Mouse (Mus musculus) neural tube, embryonic 13.5 days (tissue): ENCODE measurements around the gene Zmym6. TPM values are rescaled to one million over a fixed set of nuclear protein-coding genes. Genes with fewer than 3 reads are reported as not detected.

Source experiments
- ATAC-seq: fragments of 200-750 bp; cut with Nextera tagmentation; 2 replicates; pipeline ENCODE4 v1.8.0; 2017; ENCODE audit warnings: low read depth, mild to moderate bottlenecking, moderate TSS enrichment, moderate library complexity
- H3K27ac ChIP-seq: fragments of 300-500 bp; sonication (generic); replicated peaks from 2 replicates; pipeline ENCODE4 v1.5.1; 2015; ENCODE audit warnings: moderate library complexity, mild to moderate bottlenecking, inconsistent platforms
- H3K27me3 ChIP-seq: fragments of 300-500 bp; sonication (generic); 2 replicates; pipeline ENCODE4 v1.6.1; 2015; ENCODE audit warnings: mild to moderate bottlenecking, inconsistent platforms
- H3K36me3 ChIP-seq: fragments of 300-500 bp; sonication (generic); 2 replicates; pipeline ENCODE4 v1.6.1; 2015; ENCODE audit warnings: mild to moderate bottlenecking, inconsistent platforms
- H3K4me1 ChIP-seq: fragments of 300-500 bp; sonication (generic); replicated peaks from 2 replicates; pipeline ENCODE4 v1.6.1; 2015; ENCODE audit warnings: inconsistent platforms
- H3K4me2 ChIP-seq: fragments of 300-500 bp; sonication (generic); 2 replicates; pipeline ENCODE4 v1.6.1; 2015; ENCODE audit warnings: inconsistent platforms, mild to moderate bottlenecking, moderate library complexity
- H3K4me3 ChIP-seq: fragments of 300-500 bp; sonication (generic); 2 replicates; pipeline ENCODE4 v1.5.1; 2015; ENCODE audit warnings: mild to moderate bottlenecking, inconsistent platforms
- H3K9ac ChIP-seq: fragments of 300-500 bp; sonication (generic); 2 replicates; pipeline ENCODE4 v1.6.1; 2015; ENCODE audit warnings: moderate library complexity, mild to moderate bottlenecking, inconsistent platforms
- H3K9me3 ChIP-seq: fragments of 300-500 bp; sonication (generic); 2 replicates; pipeline ENCODE4 v1.6.1; 2016; ENCODE audit warnings: inconsistent platforms
- WGBS: fragments of 180-500 bp; shearing (Covaris S2); methylation state at CpG from one replicate; pipeline ENCODE4 v1.1.7; 2015; 5-methylcytosine and 5-hydroxymethylcytosine counted together
- polyA plus RNA-seq: library from polyadenylated mRNA; unstranded; fragments of >200 nt; fragmentation: Nextera tagmentation; extraction: Ambion mirVana; gene quantifications from 2 replicates; pipeline ENCODE4 v1.2.1, GENCODE M21; 2015

Zmym6 gene
- polyA plus RNA-seq, 1 experiment from 2014 or later: 29.2 TPM

- WGBS: 45% methylated on average over 1 of the region's 1 CpGs
- Histone ChIP-seq H3K4me1 (no peaks in the 10 kb centered on the region), H3K27me3 (no peaks in the 10 kb centered on the region), H3K4me3 (no peak overlapping the region), H3K9ac (no peak overlapping the region), H3K9me3 (no peaks in the 10 kb centered on the region), H3K36me3 (no peaks in the 10 kb centered on the region), H3K27ac (no peak overlapping the region), H3K4me2 (no peak overlapping the region)
- no peak for ATAC-seq
Measured at GRCm38 (mm10) chr4:127134687-127135086, 57.5 kb downstream of the Zmym6 start.

DNA sequence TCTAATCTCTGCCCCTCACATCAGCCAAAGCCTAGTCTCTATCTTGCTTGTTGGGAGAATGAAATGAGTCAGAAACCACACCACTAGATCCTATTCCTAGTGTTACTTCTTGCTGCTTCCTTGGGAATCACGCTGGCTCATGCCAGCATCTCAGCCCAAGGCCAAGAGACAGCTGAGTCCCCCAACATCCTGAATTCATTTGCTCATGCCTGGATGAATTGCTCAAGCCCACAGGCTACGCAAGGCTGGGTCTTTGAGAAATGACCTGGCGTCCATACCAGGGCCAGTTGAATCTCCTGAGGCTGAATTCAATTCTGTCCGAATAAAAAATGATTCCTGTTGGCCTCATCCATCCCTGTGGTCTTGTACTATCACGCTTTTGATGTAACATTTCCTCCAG, 60.4 kb downstream of the Zmym6 start:
- no peak overlapping the region for H3K27ac ChIP-seq
- no peak overlapping the region for H3K4me3 ChIP-seq
- no peaks in the 10 kb centered on the region for H3K4me1 ChIP-seq
- no peaks in the 10 kb centered on the region for H3K9me3 ChIP-seq
- no peak for ATAC-seq
- H3K27me3 ChIP-seq: no peaks in the 10 kb centered on the region
- 76% methylated on average over 5 of the region's 5 CpGs for WGBS
- no peak overlapping the region for H3K4me2 ChIP-seq
- H3K36me3 ChIP-seq: no peaks in the 10 kb centered on the region
- no peak overlapping the region for H3K9ac ChIP-seq

DNA sequence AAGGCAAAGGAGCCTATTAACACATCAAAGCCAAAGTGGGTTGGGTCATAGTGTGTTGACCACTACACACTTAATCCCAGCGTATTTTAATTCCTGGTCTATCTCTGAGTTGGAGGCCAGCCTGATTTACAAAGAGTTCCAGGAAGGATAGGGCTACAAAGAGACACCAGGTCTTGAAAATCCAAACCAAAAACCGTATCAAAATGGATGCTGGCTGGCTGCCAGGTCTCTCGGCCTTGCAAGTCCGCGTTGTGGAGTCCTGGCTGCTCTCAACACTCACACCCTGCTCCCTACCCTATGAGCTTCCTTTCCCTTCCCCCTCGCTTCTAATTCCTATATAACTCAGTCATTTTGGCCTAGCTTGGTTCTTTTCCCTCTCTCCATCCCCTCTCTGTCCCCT, 61.3 kb downstream of the Zmym6 start:
- H3K9ac ChIP-seq: no peak overlapping the region
- H3K27me3 ChIP-seq: no peaks in the 10 kb centered on the region
- no peaks in the 10 kb centered on the region for H3K4me1 ChIP-seq
- 59% methylated on average over 6 of the region's 6 CpGs for WGBS
- no peaks in the 10 kb centered on the region for H3K9me3 ChIP-seq
- H3K4me3 ChIP-seq: no peak overlapping the region
- H3K27ac ChIP-seq: no peak overlapping the region
- no peak for ATAC-seq
- H3K36me3 ChIP-seq: no peaks in the 10 kb centered on the region
- H3K4me2 ChIP-seq: no peak overlapping the region

- no peaks in the 10 kb centered on the region for H3K27me3 ChIP-seq
- H3K4me1 ChIP-seq: no peaks in the 10 kb centered on the region
- H3K4me2 ChIP-seq: no peak overlapping the region
- no peak overlapping the region for H3K4me3 ChIP-seq
- H3K36me3 ChIP-seq: no peaks in the 10 kb centered on the region
- ATAC-seq: no peak
- no peak overlapping the region for H3K9ac ChIP-seq
- WGBS: 80% methylated on average over 13 of the region's 13 CpGs
- 0 out of 2 replicates have a peak, but pooled peaks cover 5% of the 10 kb centered on the region for H3K9me3 ChIP-seq
- H3K27ac ChIP-seq: no peak overlapping the region
Measured at GRCm38 (mm10) chr4:127150031-127150430, 72.8 kb downstream of the Zmym6 start.

- Histone ChIP-seq H3K36me3 (no peaks in the 10 kb centered on the region), H3K9ac (no peak overlapping the region), H3K4me1 (no peaks in the 10 kb centered on the region), H3K27me3 (no peaks in the 10 kb centered on the region), H3K27ac (no peak overlapping the region), H3K4me2 (no peak overlapping the region), H3K4me3 (no peak overlapping the region), H3K9me3 (0 out of 2 replicates have a peak, but pooled peaks cover 4% of the 10 kb centered on the region)
- ATAC-seq: no peak
- WGBS: 53% methylated on average over 1 of the region's 1 CpGs
Measured at GRCm38 (mm10) chr4:127153345-127153744, 76.2 kb downstream of the Zmym6 start.

DNA sequence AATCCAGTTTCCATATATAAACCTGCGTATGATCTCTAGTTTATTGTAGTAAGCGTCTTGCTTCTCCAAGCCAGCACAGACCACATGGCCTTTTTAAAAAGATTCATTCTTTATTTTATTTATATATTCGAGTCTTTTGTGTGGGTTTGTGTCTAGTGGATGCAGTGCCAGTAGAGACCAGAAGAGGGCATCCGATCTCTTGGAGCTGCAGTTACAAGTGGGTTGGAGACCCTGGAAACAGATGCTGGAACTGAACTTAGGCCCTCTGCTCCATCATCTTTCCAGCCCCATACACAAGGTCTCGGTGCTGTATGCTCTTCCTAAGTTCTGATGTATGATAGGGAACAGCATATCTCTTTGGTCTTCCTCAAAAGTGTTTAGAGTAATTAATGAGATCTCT, 78.6 kb downstream of the Zmym6 start:
- Histone ChIP-seq H3K4me2 (no peak overlapping the region), H3K4me3 (no peak overlapping the region), H3K27me3 (no peaks in the 10 kb centered on the region), H3K36me3 (no peaks in the 10 kb centered on the region), H3K9me3 (no peaks in the 10 kb centered on the region), H3K4me1 (no peaks in the 10 kb centered on the region), H3K27ac (no peak overlapping the region), H3K9ac (no peak overlapping the region)
- ATAC-seq: no peak
- WGBS: 58% methylated on average over 5 of the region's 5 CpGs

DNA sequence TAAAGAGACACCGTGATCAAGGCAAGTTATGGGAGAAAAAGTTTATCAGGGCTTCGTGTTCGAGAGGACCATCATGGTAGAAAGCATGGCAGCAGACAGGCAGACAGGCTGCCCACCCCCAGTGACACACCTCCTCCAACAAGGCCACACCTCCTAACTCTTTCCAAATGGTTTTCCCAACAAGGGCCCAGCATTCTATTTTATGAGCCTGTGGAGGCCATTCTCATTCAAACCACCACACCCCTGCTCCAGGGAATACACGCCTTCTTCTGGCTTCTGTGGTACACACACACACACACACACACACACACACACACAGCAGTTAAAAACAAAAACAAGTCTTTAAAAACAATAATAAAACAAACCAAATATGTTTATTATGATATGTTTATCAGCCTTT, 80.6 kb downstream of the Zmym6 start:
- no peak overlapping the region for H3K9ac ChIP-seq
- H3K36me3 ChIP-seq: no peaks in the 10 kb centered on the region
- WGBS: 83% methylated on average over 4 of the region's 4 CpGs
- H3K4me1 ChIP-seq: no peaks in the 10 kb centered on the region
- ATAC-seq: no peak
- H3K4me3 ChIP-seq: no peak overlapping the region
- H3K4me2 ChIP-seq: no peak overlapping the region
- no peak overlapping the region for H3K27ac ChIP-seq
- no peaks in the 10 kb centered on the region for H3K9me3 ChIP-seq
- 0 out of 2 replicates have a peak, but pooled peaks cover 2% of the 10 kb centered on the region for H3K27me3 ChIP-seq

DNA sequence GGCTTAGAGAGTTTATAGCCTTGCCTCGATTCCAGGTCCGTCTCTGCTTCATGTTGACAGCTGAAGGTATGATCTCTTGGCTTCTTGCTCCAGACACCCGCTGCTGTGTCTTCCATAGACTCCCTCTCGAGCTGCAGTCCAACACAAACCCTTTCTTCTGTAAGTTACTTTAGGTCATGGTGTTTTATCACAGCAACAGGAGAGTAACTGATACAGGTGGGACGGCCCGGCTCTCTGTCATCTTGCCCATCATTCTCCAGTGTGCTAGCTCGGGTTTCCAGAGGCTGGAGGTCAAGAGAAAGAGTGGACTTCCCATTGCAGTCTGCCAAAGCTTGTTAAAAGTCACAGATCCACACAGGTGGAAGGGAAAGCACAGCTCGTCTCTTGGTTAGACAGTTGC, 86.7 kb downstream of the Zmym6 start:
- H3K27ac ChIP-seq: no peak overlapping the region
- no peak overlapping the region for H3K4me3 ChIP-seq
- H3K27me3 ChIP-seq: peaks cover 15% of the 10 kb centered on the region
- ATAC-seq: no peak
- WGBS: 76% methylated on average over 8 of the region's 8 CpGs
- H3K4me1 ChIP-seq: peaks cover 14% of the 10 kb centered on the region
- no peaks in the 10 kb centered on the region for H3K9me3 ChIP-seq
- H3K4me2 ChIP-seq: no peak overlapping the region
- H3K9ac ChIP-seq: no peak overlapping the region
- no peaks in the 10 kb centered on the region for H3K36me3 ChIP-seq

- peaks cover 41% of the 10 kb centered on the region for H3K4me1 ChIP-seq
- no peaks in the 10 kb centered on the region for H3K36me3 ChIP-seq
- no peak overlapping the region for H3K4me2 ChIP-seq
- H3K9ac ChIP-seq: no peak overlapping the region
- no peak overlapping the region for H3K4me3 ChIP-seq
- ATAC-seq: no peak
- H3K9me3 ChIP-seq: no peaks in the 10 kb centered on the region
- peaks cover 29% of the 10 kb centered on the region for H3K27me3 ChIP-seq
- H3K27ac ChIP-seq: no peak overlapping the region
- 79% methylated on average over 5 of the region's 5 CpGs for WGBS
Measured at GRCm38 (mm10) chr4:127167096-127167495, 89.9 kb downstream of the Zmym6 start.

DNA sequence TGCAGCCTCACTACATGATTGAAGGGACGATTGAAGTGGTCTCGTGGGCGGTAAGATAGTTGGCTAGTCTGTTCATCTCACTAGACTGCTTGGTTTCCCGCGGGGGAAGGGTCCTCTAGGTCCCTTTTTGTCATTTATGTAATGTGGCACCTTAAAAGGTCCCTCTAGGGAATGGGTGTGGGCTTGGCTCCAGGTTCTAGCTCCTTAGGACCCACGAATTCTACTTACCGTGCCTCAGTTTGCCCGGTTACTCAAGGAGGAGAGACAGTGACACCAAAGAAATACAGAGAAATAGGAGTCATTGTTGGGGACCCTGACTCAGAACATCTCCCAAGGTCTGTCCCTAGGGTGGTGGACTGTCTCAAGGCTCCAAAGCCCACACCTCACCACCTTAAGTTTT, 90.5 kb downstream of the Zmym6 start:
- 13% methylated on average over 8 of the region's 8 CpGs for WGBS
- Histone ChIP-seq H3K9ac (peak overlapping the region; percentile 94; the same call in 1 of the 2 replicates), H3K36me3 (no peaks in the 10 kb centered on the region), H3K9me3 (no peaks in the 10 kb centered on the region), H3K4me1 (peaks cover 47% of the 10 kb centered on the region), H3K27ac (peak overlapping the region; percentile 87), H3K4me3 (peak overlapping the region; percentile 90), H3K27me3 (peaks cover 29% of the 10 kb centered on the region), H3K4me2 (peak overlapping the region; percentile 78)
- ATAC-seq: peak; percentile 6; the same call in 1 of the 2 replicates

DNA sequence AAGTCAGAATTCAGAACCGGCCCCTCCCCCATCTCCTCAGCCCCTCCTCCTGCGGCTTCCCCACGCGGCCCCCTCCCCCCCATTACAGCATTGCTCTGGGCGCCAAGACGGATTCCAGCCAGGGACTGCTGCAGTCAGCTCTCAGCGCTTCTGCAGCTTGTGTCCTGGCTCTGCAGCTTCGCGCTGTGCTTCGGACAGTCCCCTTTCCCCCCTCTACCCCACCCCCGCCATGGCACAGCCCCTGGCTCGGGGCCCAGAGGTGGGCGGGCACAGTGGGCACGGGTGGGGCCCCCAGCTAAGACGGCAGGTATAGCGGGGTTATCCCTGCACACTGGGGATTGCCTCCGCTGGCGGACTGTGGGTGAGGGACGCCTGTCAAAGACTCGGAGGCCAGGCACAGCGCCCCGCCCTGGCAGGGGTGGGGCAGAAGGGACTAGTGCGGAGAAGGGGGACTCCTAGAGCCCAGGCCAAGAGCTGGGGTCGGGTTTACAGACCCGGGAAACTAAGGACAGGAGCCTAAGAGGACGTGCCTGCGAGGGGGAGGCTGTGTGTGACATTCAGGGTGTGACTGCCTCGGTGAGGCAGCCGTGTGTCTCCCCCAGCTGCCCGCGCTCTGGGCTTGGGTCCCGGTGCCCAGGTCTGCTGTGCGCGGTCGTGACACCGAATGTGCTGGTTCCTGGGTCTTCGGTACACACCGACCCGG, 91.2 kb downstream of the Zmym6 start:
- ATAC-seq: peak; percentile 73
- peak overlapping the region; percentile 94 for H3K9ac ChIP-seq
- H3K27ac ChIP-seq: peak overlapping the region; percentile 87
- 2% methylated on average over 39 of the region's 39 CpGs for WGBS
- peaks cover 54% of the 10 kb centered on the region for H3K4me1 ChIP-seq
- H3K36me3 ChIP-seq: no peaks in the 10 kb centered on the region
- H3K27me3 ChIP-seq: peaks cover 35% of the 10 kb centered on the region
- peak overlapping the region; percentile 78 for H3K4me2 ChIP-seq
- H3K9me3 ChIP-seq: no peaks in the 10 kb centered on the region
- peak overlapping the region; percentile 90 for H3K4me3 ChIP-seq

- peak within 1 kb of the TSS; percentile 78 for H3K4me2 ChIP-seq
- H3K4me3 ChIP-seq: peak within 1 kb of the TSS; percentile 90
- under 1% methylated on average over 46 of the region's 67 CpGs for WGBS
- no peaks in the 10 kb centered on the region for H3K9me3 ChIP-seq
- peaks cover 59% of the 10 kb centered on the region for H3K4me1 ChIP-seq
- H3K27ac ChIP-seq: peak within 1 kb of the TSS; percentile 87
- H3K9ac ChIP-seq: peak within 1 kb of the TSS; percentile 94
- ATAC-seq: peak; percentile 81
- H3K27me3 ChIP-seq: peaks cover 36% of the 10 kb centered on the region
- H3K36me3 ChIP-seq: no peaks in the 10 kb centered on the region
Measured at GRCm38 (mm10) chr4:127168914-127169345, 91.7 kb downstream of the Zmym6 start, which contains the start of gene Dlgap3. TSS of gene Dlgap3 (plus strand) at chr4:127169204.
